Mouse (Mus musculus) left cerebral cortex, postnatal 14 days (tissue): ENCODE results near the gene Psmb4. TPM values are rescaled to one million over a fixed set of nuclear protein-coding genes. Genes with fewer than 3 reads are reported as not detected.
"Not testable (repeated sequence)": the region's sequence is repeated elsewhere in the genome, so short reads cannot be mapped to it uniquely, and the experiment has no call there.

Source experiments
- DNase-seq, 2 experiments: peaks; one replicate each; pipeline ENCODE4 v3.0.0; 2021 to 2022; ENCODE audit warnings: low spot score in 2 of 2, mixed read lengths in 1 of 2
- intact Hi-C: fragments of 180-260 bp; cut with DNase I; formaldehyde crosslinking; loops from one replicate; pipeline ENCODE4 v1.15.1; 2025
- long read RNA-seq, 2 experiments: library from polyadenylated mRNA; stranded (forward); transcript quantifications; one replicate each; pipeline ENCODE4 v2.0.0; 2021
- total RNA-seq, 2 experiments: library from RNA; stranded (reverse); gene quantifications; 2 replicates each; pipeline ENCODE4 v1.2.3; 2021

Psmb4 gene
- total RNA-seq = 100 to 1,000 TPM; 249 to 266 TPM
- long read RNA-seq, experiment 1, transcript Psmb4-201 (7 exons, 1,183 nt) = major isoform, 58 of 60 reads
- long read RNA-seq, experiment 1, partial matches to known transcripts = 1 of 60 reads
- long read RNA-seq, experiment 1, other reads (novel, unspliced or antisense) = 0 of 60 reads
- long read RNA-seq, experiment 2, transcript Psmb4-201 (7 exons, 1,183 nt) = major isoform, 45 of 49 reads
- long read RNA-seq, experiment 2, partial matches to known transcripts = 4 of 49 reads
- long read RNA-seq, experiment 2, other reads (novel, unspliced or antisense) = 0 of 49 reads

GRCm38 (mm10) chr3:94886316-94887224 lies at the start of gene Psmb4:
Psmb4 (minus strand) TSS chr3:94886961.
- intact Hi-C loops = no loop called here
- DNase-seq = peak; percentile 86 to 90

GRCm38 (mm10) chr3:94936147-94936546 lies 49.4 kb upstream of the Psmb4 start:
- intact Hi-C loops, DNase-seq: not testable (repeated sequence)

- intact Hi-C loops, DNase-seq: not testable (repeated sequence)
These were observed 48.6 kb upstream of the Psmb4 start for GRCm38 (mm10) chr3:94935332-94935731.

GRCm38 (mm10) chr3:94934564-94934963 lies 47.8 kb upstream of the Psmb4 start:
- intact Hi-C loops = not testable (repeated sequence)

GRCm38 (mm10) chr3:94933604-94934003 lies 46.8 kb upstream of the Psmb4 start:
- DNase-seq, intact Hi-C loops: not testable (repeated sequence)

More at GRCm38 (mm10) chr3:94934564-94934963, 47.8 kb upstream of the Psmb4 start:
- DNase-seq = not testable (repeated sequence)

- peak; percentile 49 to 74 for DNase-seq
- intact Hi-C loops = no loop called here
These were observed 46.2 kb upstream of the Psmb4 start, which contains the start of gene Selenbp1 for GRCm38 (mm10) chr3:94932809-94933564. Selenbp1 (plus strand) TSS chr3:94933056.

- intact Hi-C loops, DNase-seq: not testable (repeated sequence)
These were observed 45.5 kb upstream of the Psmb4 start for GRCm38 (mm10) chr3:94932279-94932678.

- DNase-seq, intact Hi-C loops: not testable (repeated sequence)
These were observed 44.8 kb upstream of the Psmb4 start for GRCm38 (mm10) chr3:94931427-94932082.

- DNase-seq, intact Hi-C loops: not testable (repeated sequence)
These were observed 43.9 kb upstream of the Psmb4 start for GRCm38 (mm10) chr3:94930386-94931266.

GRCm38 (mm10) chr3:94928979-94929378 lies 42.2 kb upstream of the Psmb4 start:
- intact Hi-C loops, DNase-seq: not testable (repeated sequence)

GRCm38 (mm10) chr3:94926301-94926736 lies 39.6 kb upstream of the Psmb4 start:
- DNase-seq, intact Hi-C loops: not testable (repeated sequence)

- DNase-seq = no peak
- intact Hi-C loops = no loop called here
These were observed 37.9 kb upstream of the Psmb4 start for GRCm38 (mm10) chr3:94924688-94925087.

- DNase-seq = no peak
- intact Hi-C loops = no loop called here
These were observed 35.6 kb upstream of the Psmb4 start for GRCm38 (mm10) chr3:94922333-94922732.

GRCm38 (mm10) chr3:94921104-94921503 lies 34.3 kb upstream of the Psmb4 start:
- no peak for DNase-seq
- intact Hi-C loops = no loop called here

GRCm38 (mm10) chr3:94918845-94919244 lies 32.1 kb upstream of the Psmb4 start:
- intact Hi-C loops = no loop called here
- DNase-seq = no peak

GRCm38 (mm10) chr3:94917816-94918361 lies 31.1 kb upstream of the Psmb4 start:
- DNase-seq = peak; percentile 40 to 41
- intact Hi-C loops = no loop called here

- DNase-seq = no peak
These were observed 29.4 kb upstream of the Psmb4 start for GRCm38 (mm10) chr3:94915903-94916741.

More at GRCm38 (mm10) chr3:94915903-94916741, 29.4 kb upstream of the Psmb4 start:
- intact Hi-C loops = no loop called here
